Mouse (Mus musculus): ENCODE data around the gene H2-DMb1.
A peak's percentile ranks its signal among the peaks of the same experiment; 100 is the strongest.
"Not testable (repeated sequence)": the region's sequence is repeated elsewhere in the genome, so short reads cannot be mapped to it uniquely, and the experiment has no call there.

H2-DMb1 gene

GRCm38 (mm10) chr17:34123518-34123917 lies 29.4 kb upstream of the H2-DMb1 start:
- no peak for DNase-seq

- DNase-seq, result no peak
Measured at GRCm38 (mm10) chr17:34124649-34125048, 28.2 kb upstream of the H2-DMb1 start.

DNA sequence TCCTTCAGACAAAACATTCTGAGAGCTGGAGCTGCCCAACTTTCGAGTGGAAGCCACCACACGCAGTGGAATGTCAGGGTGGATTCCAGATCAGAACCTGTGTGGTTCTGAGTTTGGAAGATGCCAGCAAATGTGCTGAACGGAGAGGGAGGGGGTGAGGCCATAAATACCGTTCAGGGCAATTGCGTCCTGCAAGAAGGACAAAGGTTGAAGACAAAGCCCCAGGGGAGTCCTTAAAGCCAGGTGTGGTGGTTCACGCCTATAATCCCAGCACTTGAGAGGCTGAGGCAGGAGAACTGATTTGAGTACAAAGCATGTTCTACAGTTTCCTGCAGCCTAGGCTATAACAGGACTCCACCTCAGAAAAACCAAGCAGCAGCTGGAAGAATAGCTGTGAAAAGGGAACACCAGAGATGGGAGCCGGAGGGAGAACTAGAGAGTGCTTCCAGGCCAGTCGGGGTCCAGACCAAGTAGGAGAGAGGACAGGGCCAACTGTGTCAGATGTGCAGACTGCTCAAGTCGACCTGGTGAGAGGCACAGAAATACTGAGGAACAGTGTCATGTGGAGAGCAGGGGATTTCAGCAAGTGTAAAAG lies 25.9 kb upstream of the H2-DMb1 start:
- DNase-seq, result no peak

DNA sequence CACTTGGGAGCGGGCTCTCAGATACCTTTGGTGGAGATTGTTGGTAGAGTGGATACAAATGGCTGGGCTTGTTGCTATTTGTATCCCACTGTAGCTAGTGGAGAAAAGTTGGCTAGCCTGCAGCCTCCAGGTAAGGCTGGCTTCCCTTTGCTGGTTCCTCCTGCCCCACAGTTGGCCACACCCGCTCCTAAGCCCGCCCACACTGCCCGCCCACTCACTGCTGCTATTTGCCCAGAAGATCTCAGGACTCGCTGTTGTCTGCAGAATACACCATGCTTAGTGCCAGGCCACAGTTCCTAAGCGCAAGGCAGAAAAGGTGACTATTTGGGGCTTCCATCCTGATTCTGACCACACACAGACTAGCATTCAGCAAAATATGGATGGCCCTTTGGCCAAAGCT lies 25.4 kb upstream of the H2-DMb1 start:
- DNase-seq, result peak; percentile 69 to 75

DNA sequence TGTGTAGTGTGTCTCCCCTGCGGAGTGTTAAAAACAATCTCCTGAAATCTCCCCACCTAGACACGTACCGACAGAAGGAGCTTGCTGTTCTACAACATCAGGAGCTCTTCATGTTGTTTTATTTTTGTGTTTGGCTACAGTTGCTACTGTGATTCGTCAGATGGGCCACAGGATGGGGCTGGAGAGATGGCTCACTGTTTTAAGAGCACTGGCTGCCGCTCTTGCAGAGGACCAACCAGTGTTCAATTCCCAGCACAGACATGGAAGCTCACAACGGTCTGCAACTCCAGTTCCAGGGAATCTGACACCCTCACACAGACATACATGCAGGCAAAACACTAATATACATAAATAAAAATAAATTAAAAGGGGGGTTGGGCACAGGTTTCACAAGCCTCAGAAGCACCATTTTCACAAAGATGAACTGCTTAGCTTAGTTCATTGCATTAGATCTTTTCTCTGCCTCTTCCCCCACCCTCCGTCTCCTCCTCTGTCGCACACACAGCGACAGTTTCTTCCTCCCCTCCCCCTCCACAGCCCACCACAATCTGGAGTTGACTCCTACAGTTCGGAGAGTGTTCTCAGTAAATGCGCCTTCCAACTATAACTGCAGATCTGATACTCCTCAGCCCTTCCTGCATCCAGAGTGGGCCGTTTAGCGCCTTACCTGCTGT lies 24.5 kb upstream of the H2-DMb1 start:
- DNase-seq, result peak; percentile 43 to 66

DNA sequence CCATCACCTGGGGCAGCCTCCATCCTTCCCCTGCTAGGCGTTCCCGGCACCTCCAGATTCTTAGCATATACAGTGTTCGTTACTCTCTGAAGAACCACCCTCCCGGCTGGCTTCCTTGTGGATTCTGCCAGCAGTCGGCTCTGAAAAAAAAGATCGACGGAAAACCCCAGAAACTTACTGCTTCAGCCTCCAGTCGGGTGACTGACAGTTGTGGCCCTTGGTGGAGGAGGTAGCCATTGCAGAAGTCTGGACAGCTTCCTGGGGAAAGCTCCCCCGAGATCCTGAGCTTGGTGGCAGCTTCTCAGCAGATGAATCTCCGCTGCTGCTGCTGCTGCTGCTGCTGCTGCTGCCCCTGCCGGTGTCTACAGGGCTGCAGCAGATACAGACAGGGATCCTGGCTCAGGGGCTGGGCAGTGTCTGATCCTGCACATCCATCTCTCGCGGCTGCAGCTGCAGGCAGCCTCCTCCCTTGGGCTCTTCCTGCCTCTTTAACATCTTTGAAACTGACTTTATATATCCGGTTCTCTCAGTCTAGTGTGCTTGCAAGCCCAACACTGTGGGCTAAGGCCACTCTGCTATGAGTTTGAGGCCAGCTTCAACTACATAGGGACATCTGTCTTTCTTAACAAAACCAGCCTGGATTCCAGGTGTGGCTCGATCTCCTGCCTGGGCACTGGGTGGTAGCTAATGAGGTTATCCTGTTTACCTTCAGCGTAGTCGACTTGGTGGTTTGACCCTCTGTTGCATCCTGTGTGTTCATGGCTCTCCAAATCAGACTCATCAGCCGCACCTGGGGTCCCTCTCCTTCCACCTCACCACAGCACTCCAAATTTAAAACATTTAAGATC lies 23.7 kb upstream of the H2-DMb1 start:
- DNase-seq, result peak; percentile 61 to 73

DNA sequence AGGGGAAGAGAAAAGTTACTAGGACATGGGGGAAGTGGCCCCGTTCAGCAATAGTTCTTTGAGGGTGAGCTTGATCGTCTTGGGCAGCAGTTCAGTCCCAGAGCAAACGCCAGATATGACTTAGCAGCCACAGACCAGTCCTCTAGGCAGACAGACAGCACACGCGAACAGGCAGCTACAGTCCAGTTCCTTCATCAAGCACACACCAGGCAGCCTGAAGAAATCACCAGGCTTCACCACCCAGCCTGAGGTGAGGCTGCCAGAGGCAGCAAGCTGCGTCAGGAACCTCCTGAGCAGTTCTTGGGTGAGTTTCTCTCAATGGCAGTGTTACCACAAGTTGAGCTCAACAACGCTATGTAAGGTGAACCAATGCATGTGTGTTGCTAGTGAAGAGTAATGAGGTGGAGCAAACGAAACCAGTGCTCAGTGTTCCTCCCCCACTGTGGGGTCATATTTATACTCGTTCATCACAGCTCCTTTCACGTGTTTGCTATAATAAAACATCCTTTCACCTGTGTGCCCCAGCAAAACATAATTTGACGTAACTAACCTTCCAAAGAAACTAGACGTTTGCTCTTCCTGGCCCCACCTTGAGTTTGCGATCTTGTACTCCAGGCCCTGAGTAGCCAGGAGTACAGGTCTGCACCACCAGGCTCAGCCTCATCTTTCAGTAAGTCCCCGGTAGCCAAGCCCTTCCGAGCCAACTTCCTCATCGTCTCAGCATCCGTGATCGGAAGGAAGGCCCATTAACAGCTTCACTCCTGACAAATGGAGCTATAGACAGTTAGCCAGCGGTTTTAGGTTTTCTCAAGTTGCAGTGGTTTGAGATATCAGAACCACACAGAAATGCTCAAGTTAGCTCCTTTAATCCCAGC lies 22.6 kb upstream of the H2-DMb1 start:
- no peak for DNase-seq

GRCm38 (mm10) chr17:34131911-34132310 lies 21.0 kb upstream of the H2-DMb1 start:
- DNase-seq, result no peak

DNA sequence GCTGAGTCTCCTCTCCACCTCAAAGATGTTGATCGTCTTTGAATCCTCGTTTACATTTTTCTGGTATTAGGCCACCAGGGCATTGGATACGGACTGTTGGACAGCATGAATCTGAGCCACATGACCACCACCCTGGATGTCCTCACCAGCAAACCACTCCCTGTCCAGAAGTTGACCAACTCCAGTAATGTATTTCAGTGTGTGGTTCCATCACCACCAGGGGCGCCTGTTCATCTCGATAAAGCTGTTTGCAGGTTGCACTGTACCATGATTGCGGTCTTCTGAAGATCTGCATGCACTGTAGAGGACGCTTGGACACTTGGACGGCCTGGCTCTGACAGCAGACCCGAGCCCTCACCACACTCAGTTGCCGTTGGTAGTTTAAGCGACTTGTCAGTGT lies 19.6 kb upstream of the H2-DMb1 start:
- no peak for DNase-seq

DNA sequence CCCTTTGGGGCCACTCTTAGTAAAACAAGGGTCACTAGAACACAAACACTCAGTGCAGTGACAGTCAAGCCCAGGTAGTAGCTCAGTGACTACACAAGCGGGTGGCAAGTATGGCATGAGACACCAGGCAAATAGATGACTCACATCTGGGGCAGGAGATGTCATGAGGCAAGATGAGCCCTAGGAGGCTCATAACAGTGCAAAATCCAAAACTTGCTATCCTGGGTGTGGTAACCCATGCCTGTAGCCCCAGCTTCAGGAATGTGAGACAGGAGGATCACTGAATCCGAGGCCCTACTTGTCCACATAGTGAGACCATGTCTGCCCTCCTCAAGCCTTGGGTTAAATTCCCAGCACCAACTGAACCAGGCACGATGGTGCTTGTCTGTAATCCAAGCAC lies 18.4 kb upstream of the H2-DMb1 start:
- DNase-seq, result no peak

DNA sequence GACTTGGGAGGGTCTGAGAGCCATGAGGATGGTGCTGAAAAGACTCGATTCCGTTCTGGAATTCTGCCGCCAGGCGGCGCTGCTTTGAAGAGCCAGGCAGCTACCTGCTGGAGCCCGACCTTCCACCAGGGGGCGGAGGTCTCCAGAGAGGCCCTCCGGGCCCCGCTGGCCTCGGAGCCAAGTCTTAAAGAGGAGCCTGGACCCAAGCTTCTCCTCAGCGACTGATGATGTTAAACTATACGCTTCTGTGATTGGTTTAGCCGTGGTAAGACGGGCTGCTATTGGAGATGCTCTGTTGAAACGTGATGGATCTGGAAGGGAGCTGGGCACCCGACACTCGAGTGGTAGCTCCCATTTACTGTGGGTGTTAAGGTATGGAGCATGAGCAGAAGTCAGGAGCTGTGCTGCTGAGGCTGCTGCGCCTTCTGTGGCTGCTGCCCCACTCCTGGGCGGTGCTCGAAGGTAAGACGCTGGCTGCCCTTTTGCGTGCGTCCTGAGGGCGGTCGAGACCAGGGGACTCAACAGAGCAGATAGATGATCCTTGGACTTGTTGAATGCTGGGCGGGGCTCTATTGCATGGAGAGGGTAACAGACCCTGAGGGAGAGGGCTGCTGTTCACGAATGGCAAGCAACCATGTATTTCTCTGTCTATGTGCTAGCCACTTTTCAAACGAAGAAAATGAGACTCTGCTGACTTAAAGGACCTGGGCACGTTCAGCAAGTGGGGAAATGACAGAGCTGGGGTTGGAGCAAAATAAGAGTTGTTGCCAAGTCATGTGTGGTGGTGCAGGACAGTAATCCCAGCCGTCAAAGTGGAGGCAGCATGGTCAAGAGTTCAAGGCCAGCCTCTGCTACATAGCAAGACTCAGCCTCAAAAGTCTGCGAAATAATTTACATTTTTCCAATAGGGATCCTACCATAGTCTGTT lies 17.3 kb upstream of the H2-DMb1 start:
- DNase-seq, result peak; percentile 96 to 99

GRCm38 (mm10) chr17:34137601-34138000 lies 15.3 kb upstream of the H2-DMb1 start:
- DNase-seq, result no peak

DNA sequence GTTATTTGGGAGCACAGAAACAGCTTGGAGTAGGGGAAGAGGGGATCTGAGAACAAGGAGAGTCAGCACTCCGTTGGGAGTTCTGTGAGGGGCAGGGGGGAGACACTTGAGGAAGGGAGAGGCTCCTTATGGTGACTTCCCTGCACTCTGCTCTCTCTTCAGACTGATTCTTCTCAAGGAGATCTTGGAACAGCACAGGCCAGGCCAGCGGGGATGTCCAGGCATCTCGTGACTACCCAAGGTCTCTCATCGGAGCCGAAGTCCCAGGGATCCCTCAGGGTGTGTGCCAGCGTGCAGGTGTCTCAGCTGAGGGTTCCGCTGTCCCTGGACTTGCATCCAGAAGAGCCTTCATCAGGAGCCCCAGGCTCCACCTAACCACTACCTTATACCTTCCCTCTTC lies 14.2 kb upstream of the H2-DMb1 start:
- no peak for DNase-seq

GRCm38 (mm10) chr17:34139416-34139815 lies 13.5 kb upstream of the H2-DMb1 start:
- DNase-seq, result no peak

- DNase-seq, result no peak
Measured at GRCm38 (mm10) chr17:34140240-34140639, 12.6 kb upstream of the H2-DMb1 start.

DNA sequence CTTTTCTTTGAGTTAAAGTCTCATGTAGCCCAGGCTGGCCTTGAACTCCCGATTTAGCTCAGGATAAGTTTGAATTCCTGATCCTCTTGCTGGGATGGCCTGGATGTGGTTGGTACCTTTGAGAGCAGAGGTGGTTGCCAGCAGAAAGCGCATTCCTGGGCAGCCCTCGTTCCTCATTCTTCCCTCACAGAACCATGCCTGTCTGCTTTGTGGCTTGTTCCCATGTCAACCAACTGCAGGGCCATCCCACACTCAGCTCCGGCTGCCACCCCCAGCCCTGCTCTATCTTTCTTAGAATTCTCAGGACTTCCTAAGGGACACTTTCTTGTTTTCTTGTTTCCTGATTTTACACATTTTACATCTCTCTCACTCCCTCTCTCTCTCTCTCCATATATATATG lies 11.4 kb upstream of the H2-DMb1 start:
- no peak for DNase-seq

DNA sequence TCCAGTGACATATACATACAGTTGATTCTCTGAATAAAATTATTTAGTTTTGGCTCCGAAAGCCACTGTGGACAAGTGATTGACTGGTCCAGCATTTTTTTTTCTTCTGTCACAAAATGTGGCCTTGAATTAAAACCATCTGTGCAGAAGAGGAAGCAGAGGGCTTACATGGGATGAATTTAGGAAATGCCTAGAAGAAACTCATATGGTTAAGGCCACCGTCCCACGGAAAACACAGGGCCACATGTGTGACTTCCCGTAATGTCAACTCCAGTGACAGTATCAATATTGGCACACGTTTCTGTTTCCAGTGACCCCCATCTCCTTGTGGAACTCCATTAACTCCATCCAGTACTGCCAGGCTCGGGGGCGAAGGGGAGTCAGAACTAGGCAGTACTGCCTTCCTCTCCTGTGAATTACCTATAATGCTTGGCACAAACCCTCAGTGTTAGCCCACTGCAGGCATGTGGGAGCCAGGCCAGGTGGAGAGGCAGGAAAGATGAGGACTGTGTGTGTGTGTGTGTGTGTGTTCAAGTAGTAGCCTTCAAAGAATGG lies 10.3 kb upstream of the H2-DMb1 start:
- DNase-seq, result no peak

DNA sequence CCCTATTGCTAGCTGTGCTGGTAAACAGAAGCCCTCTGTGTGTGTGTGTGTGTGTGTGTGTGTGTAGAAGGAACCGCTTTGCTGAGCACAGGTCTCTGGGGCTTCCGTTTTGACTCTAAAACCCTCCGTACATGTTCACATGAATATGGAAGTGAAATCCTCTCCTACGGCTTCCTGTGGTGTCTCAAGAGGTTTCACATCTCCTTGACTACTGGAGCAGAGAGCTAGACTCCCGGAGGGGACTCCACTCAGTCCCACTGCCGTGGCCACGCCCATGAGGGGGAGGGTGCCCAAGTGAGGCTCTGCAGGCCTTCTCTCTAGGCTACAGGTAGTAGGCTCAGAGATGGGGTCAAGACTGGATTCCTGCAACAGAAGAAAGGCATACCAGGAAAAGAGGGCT lies 9.8 kb upstream of the H2-DMb1 start, which contains the start of gene H2-DMb2:
Gene H2-DMb2 (plus strand): TSS at position 275 of the 400 bp plus-strand sequence.
- DNase-seq, result peak; percentile 87 to 90

GRCm38 (mm10) chr17:34143461-34143860 lies 9.4 kb upstream of the H2-DMb1 start:
- DNase-seq, result peak in 1 of 2 experiments; percentile 42

DNA sequence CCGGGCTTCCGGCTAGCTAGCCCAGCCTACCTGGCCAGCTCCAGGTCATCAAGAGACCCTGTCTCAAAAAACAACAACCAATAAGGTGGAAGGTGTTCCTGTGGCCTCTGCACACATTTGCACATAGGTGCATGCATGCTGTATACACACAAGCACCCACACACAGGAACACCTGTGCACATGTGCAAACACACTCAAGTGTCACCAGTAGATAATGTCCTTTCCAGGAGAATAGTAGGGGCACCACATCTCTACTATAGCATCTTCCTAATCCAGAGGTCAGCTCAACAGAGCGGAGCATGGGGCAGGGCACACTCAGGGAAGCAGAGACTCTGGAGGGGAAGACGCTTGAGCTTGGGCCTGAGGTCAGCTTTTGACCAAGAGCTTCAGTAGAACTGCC lies 8.7 kb upstream of the H2-DMb1 start:
- not testable (repeated sequence) for DNase-seq

GRCm38 (mm10) chr17:34144960-34145371 lies 7.9 kb upstream of the H2-DMb1 start:
- DNase-seq, result no peak
